Mouse (Mus musculus) forebrain, embryonic 12.5 days (tissue): ENCODE results near the gene Ppp1r3c. TPM values are rescaled to one million over a fixed set of nuclear protein-coding genes. Genes with fewer than 3 reads are reported as not detected.
A peak's percentile ranks its signal among the peaks of the same experiment; 100 is the strongest.

Experiments
- ATAC-seq: fragments of 200-750 bp; cut with Nextera tagmentation; 2 replicates; pipeline ENCODE4 v1.8.0; 2017; ENCODE audit warnings: moderate TSS enrichment; ENCODE audit not compliant: low FRiP score
- H3K27ac ChIP-seq: fragments of 300-500 bp; sonication (generic); 2 replicates; pipeline ENCODE4 v1.5.1; 2016; ENCODE audit warnings: mild to moderate bottlenecking
- H3K27me3 ChIP-seq: fragments of 300-500 bp; sonication (generic); 2 replicates; pipeline ENCODE4 v1.6.1; 2016; ENCODE audit warnings: mild to moderate bottlenecking
- H3K36me3 ChIP-seq: fragments of 300-500 bp; sonication (generic); replicated peaks from 2 replicates; pipeline ENCODE4 v1.6.1; 2016; ENCODE audit warnings: mild to moderate bottlenecking
- H3K4me1 ChIP-seq: fragments of 300-500 bp; sonication (generic); 2 replicates; pipeline ENCODE4 v1.6.1; 2016
- H3K4me2 ChIP-seq: fragments of 300-500 bp; sonication (generic); 2 replicates; pipeline ENCODE4 v1.6.1; 2016; ENCODE audit warnings: mild to moderate bottlenecking, moderate library complexity
- H3K4me3 ChIP-seq: fragments of 300-500 bp; sonication (generic); replicated peaks from 2 replicates; pipeline ENCODE4 v1.5.1; 2016; ENCODE audit warnings: mild to moderate bottlenecking
- H3K9ac ChIP-seq: fragments of 300-500 bp; sonication (generic); 2 replicates; pipeline ENCODE4 v1.6.1; 2016; ENCODE audit warnings: mild to moderate bottlenecking
- H3K9me3 ChIP-seq: fragments of 300-500 bp; sonication (generic); 2 replicates; pipeline ENCODE4 v1.6.1; 2016
- WGBS: fragments of 180-500 bp; shearing (Covaris S2); methylation state at CpG from one replicate; pipeline ENCODE4 v1.1.7; 2016; 5-methylcytosine and 5-hydroxymethylcytosine counted together
- polyA plus RNA-seq: library from polyadenylated mRNA; unstranded; fragments of >200 nt; fragmentation: Nextera tagmentation; extraction: Ambion mirVana; gene quantifications from 2 replicates; pipeline ENCODE4 v1.2.1, GENCODE M21; 2016

Ppp1r3c gene
- polyA plus RNA-seq, 1 experiment from 2014 or later = 2.4 TPM

GRCm38 (mm10) chr19:36691245-36691644, 45.2 kb downstream of the Ppp1r3c start:
- Histone ChIP-seq H3K9ac (no peak overlapping the region), H3K27ac (no peak overlapping the region), H3K4me1 (peaks cover 14% of the 10 kb centered on the region; the same call in 1 of the 2 replicates), H3K36me3 (no peaks in the 10 kb centered on the region), H3K4me2 (no peak overlapping the region), H3K9me3 (no peaks in the 10 kb centered on the region), H3K4me3 (no peak overlapping the region), H3K27me3 (no peaks in the 10 kb centered on the region)
- no peak for ATAC-seq
- 89% methylated on average over 2 of the region's 2 CpGs for WGBS

GRCm38 (mm10) chr19:36689205-36689604, 47.2 kb downstream of the Ppp1r3c start:
- H3K36me3 ChIP-seq = no peaks in the 10 kb centered on the region
- H3K27ac ChIP-seq = no peak overlapping the region
- no peak overlapping the region for H3K4me2 ChIP-seq
- peaks cover 14% of the 10 kb centered on the region; the same call in 1 of the 2 replicates for H3K4me1 ChIP-seq
- H3K9me3 ChIP-seq = no peaks in the 10 kb centered on the region
- no peak overlapping the region for H3K4me3 ChIP-seq
- ATAC-seq = peak; percentile 36
- WGBS = 59% methylated on average over 5 of the region's 5 CpGs
- no peaks in the 10 kb centered on the region for H3K27me3 ChIP-seq
- no peak overlapping the region for H3K9ac ChIP-seq

- WGBS = 72% methylated on average over 8 of the region's 8 CpGs
- no peaks in the 10 kb centered on the region for H3K36me3 ChIP-seq
- no peak overlapping the region for H3K4me2 ChIP-seq
- peaks cover 14% of the 10 kb centered on the region; the same call in 1 of the 2 replicates for H3K4me1 ChIP-seq
- no peak overlapping the region for H3K4me3 ChIP-seq
- no peaks in the 10 kb centered on the region for H3K27me3 ChIP-seq
- peak overlapping the region; percentile 54; the same call in 1 of the 2 replicates for H3K27ac ChIP-seq
- no peak overlapping the region for H3K9ac ChIP-seq
- ATAC-seq = peak; percentile 57; the same call in 1 of the 2 replicates
- H3K9me3 ChIP-seq = no peaks in the 10 kb centered on the region
Observed at GRCm38 (mm10) chr19:36687843-36688637, 48.4 kb downstream of the Ppp1r3c start.

- 91% methylated on average over 9 of the region's 9 CpGs for WGBS
- ATAC-seq = no peak
- Histone ChIP-seq H3K9ac (no peak overlapping the region), H3K4me1 (peaks cover 14% of the 10 kb centered on the region; the same call in 1 of the 2 replicates), H3K9me3 (no peaks in the 10 kb centered on the region), H3K36me3 (no peaks in the 10 kb centered on the region), H3K4me2 (no peak overlapping the region), H3K4me3 (no peak overlapping the region), H3K27me3 (no peaks in the 10 kb centered on the region), H3K27ac (no peak overlapping the region)
Observed at GRCm38 (mm10) chr19:36687044-36687443, 49.4 kb downstream of the Ppp1r3c start.

GRCm38 (mm10) chr19:36686016-36686415, 50.4 kb downstream of the Ppp1r3c start:
- Histone ChIP-seq H3K4me3 (no peak overlapping the region), H3K4me2 (no peak overlapping the region), H3K4me1 (peaks cover 14% of the 10 kb centered on the region; the same call in 1 of the 2 replicates), H3K9me3 (no peaks in the 10 kb centered on the region), H3K36me3 (no peaks in the 10 kb centered on the region), H3K9ac (no peak overlapping the region), H3K27me3 (no peaks in the 10 kb centered on the region), H3K27ac (no peak overlapping the region)
- 90% methylated on average over 11 of the region's 11 CpGs for WGBS
- ATAC-seq = no peak

GRCm38 (mm10) chr19:36682560-36682959, 53.9 kb downstream of the Ppp1r3c start:
- no peak overlapping the region for H3K4me2 ChIP-seq
- no peaks in the 10 kb centered on the region for H3K9me3 ChIP-seq
- H3K27me3 ChIP-seq = no peaks in the 10 kb centered on the region
- H3K36me3 ChIP-seq = no peaks in the 10 kb centered on the region
- peaks cover 22% of the 10 kb centered on the region for H3K4me1 ChIP-seq
- no peak for ATAC-seq
- H3K4me3 ChIP-seq = no peak overlapping the region
- WGBS = 72% methylated on average over 2 of the region's 2 CpGs
- no peak overlapping the region for H3K27ac ChIP-seq
- H3K9ac ChIP-seq = no peak overlapping the region

Other genes starting within 250 kb of the Ppp1r3c start
- gene Hectd2, start 182.0 kb downstream of the Ppp1r3c start, polyA plus RNA-seq = 11.5 TPM in 2 replicates
- gene Tnks2, start 97.6 kb upstream of the Ppp1r3c start, polyA plus RNA-seq = 76.3 and 78.2 TPM in 2 replicates
- gene Fgfbp3, start 183.0 kb upstream of the Ppp1r3c start, polyA plus RNA-seq = 34.2 and 40.5 TPM in 2 replicates
- gene Btaf1, start 189.4 kb upstream of the Ppp1r3c start, polyA plus RNA-seq = 20.3 and 20.9 TPM in 2 replicates